Mouse (Mus musculus) CH12.LX (cell line): ENCODE data around the gene Pbx1. TPM values are rescaled to one million over a fixed set of nuclear protein-coding genes. Genes with fewer than 3 reads are reported as not detected.

Experiments
- DNase-seq: peaks from one replicate; pipeline ENCODE4 v3.0.0-alpha.2; 2013; ENCODE audit errors: extremely low read depth
- H3K27ac ChIP-seq: 2 replicates; pipeline ENCODE4 v1.5.1; 2012; ENCODE audit warnings: low read depth, mild to moderate bottlenecking, control low read depth, moderate library complexity; ENCODE audit not compliant: insufficient read depth
- H3K27me3 ChIP-seq: replicated peaks from 2 replicates; pipeline ENCODE3; 2012; ENCODE audit warnings: inconsistent platforms
- H3K36me3 ChIP-seq, 2 experiments: replicated peaks in 1 of 2; 2 replicates each; pipeline versions ENCODE3 to v1.6.1; 2012; ENCODE audit warnings: inconsistent platforms in 1 of 2, low read length in 1 of 2, mild to moderate bottlenecking in 1 of 2, mixed read lengths in 1 of 2, moderate library complexity in 1 of 2; ENCODE audit not compliant: control insufficient read depth in 1 of 2, insufficient read depth in 1 of 2
- H3K4me1 ChIP-seq, 2 experiments: 2 replicates each; pipeline ENCODE4 v1.6.1; 2012; ENCODE audit warnings: inconsistent platforms in 1 of 2, moderate library complexity in 1 of 2; ENCODE audit not compliant: insufficient read depth in 2 of 2, control insufficient read depth in 1 of 2
- H3K4me2 ChIP-seq: 2 replicates; pipeline ENCODE4 v1.6.1; 2012; ENCODE audit warnings: low read depth, mild to moderate bottlenecking, control low read depth; ENCODE audit not compliant: poor library complexity, insufficient read depth, severe bottlenecking
- H3K4me3 ChIP-seq, 3 experiments: fragments of 150-350 bp in 1 of 3; sonication (generic) in 1 of 3; replicated peaks in 1 of 3; 2 replicates each; pipeline versions ENCODE3 to v1.5.1; 2011 to 2012; ENCODE audit warnings: low read depth in 2 of 3, low read length in 2 of 3, mild to moderate bottlenecking in 2 of 3, moderate library complexity in 2 of 3, control low read depth in 1 of 3, improper control_type of control experiment in 1 of 3, inconsistent platforms in 1 of 3, mixed read lengths in 1 of 3; ENCODE audit not compliant: poor library complexity in 1 of 3
- H3K79me2 ChIP-seq: replicated peaks from 2 replicates; pipeline ENCODE4 v1.6.1; 2012; ENCODE audit warnings: mild to moderate bottlenecking, moderate library complexity; ENCODE audit not compliant: control insufficient read depth, poor library complexity, insufficient read depth, severe bottlenecking; ENCODE audit errors: extremely low read depth
- H3K9ac ChIP-seq: 2 replicates; pipeline ENCODE4 v1.6.1; 2012; ENCODE audit warnings: low read depth, mild to moderate bottlenecking, control low read depth, moderate library complexity; ENCODE audit not compliant: insufficient read depth
- H3K9me3 ChIP-seq: replicated peaks from 2 replicates; pipeline ENCODE3; 2012; ENCODE audit warnings: low read length, inconsistent platforms, mixed read lengths
- BHLHE40 ChIP-seq: IDR thresholded peaks from 2 replicates; pipeline ENCODE4 v1.6.1; 2011; ENCODE audit warnings: mild to moderate bottlenecking, low read depth, low read length, improper control_type of control experiment
- CHD1 ChIP-seq: IDR thresholded peaks from 2 replicates; pipeline ENCODE4 v1.6.1; 2012; ENCODE audit warnings: low read depth, low read length, improper control_type of control experiment, inconsistent platforms
- CHD2 ChIP-seq: IDR thresholded peaks from 2 replicates; pipeline ENCODE4 v1.6.1; 2011; ENCODE audit warnings: low read length, improper control_type of control experiment
- CTCF ChIP-seq, 2 experiments: IDR thresholded peaks in 1 of 2; conservative IDR thresholded peaks in 1 of 2; 2 replicates each; pipeline ENCODE4 v1.5.1; 2011 to 2012; ENCODE audit warnings: low read depth in 2 of 2, low read length in 2 of 2, improper control_type of control experiment in 1 of 2, inconsistent platforms in 1 of 2, mild to moderate bottlenecking in 1 of 2, moderate library complexity in 1 of 2
- E2F4 ChIP-seq: IDR thresholded peaks from 2 replicates; pipeline ENCODE4 v1.6.1; 2011; ENCODE audit warnings: low read depth, low read length, improper control_type of control experiment; ENCODE audit not compliant: insufficient replicate concordance
- ELF1 ChIP-seq: IDR thresholded peaks from 2 replicates; pipeline ENCODE4 v1.6.1; 2014; ENCODE audit warnings: low read depth, mild to moderate bottlenecking, inconsistent platforms, low read length, improper control_type of control experiment
- GABPA ChIP-seq: IDR thresholded peaks from 2 replicates; pipeline ENCODE4 v1.6.1; 2012; ENCODE audit warnings: low read depth, low read length, improper control_type of control experiment, inconsistent platforms; ENCODE audit not compliant: insufficient replicate concordance
- IRF4 ChIP-seq: IDR thresholded peaks from 2 replicates; pipeline ENCODE4 v1.6.1; 2014; ENCODE audit warnings: low read depth, mild to moderate bottlenecking, inconsistent platforms, low read length, improper control_type of control experiment
- MAX ChIP-seq: IDR thresholded peaks from 2 replicates; pipeline ENCODE4 v1.6.1; 2011; ENCODE audit warnings: low read length, improper control_type of control experiment
- MAZ ChIP-seq: IDR thresholded peaks from 2 replicates; pipeline ENCODE4 v1.6.1; 2012; ENCODE audit warnings: low read depth, mild to moderate bottlenecking, inconsistent platforms, low read length, improper control_type of control experiment, moderate library complexity
- MXI1 ChIP-seq: IDR thresholded peaks from 2 replicates; pipeline ENCODE4 v1.6.1; 2011; ENCODE audit warnings: mild to moderate bottlenecking, low read depth, low read length, improper control_type of control experiment
- MYC ChIP-seq: IDR thresholded peaks from 2 replicates; pipeline ENCODE4 v1.6.1; 2011; ENCODE audit warnings: low read depth, mild to moderate bottlenecking, improper control_type of control experiment, low read length
- NRF1 ChIP-seq: IDR thresholded peaks from 2 replicates; pipeline ENCODE4 v1.6.1; 2014; ENCODE audit warnings: low read depth, mild to moderate bottlenecking, inconsistent platforms, low read length, improper control_type of control experiment, moderate library complexity
- PAX5 ChIP-seq: IDR thresholded peaks from 2 replicates; pipeline ENCODE4 v1.6.1; 2012; ENCODE audit warnings: low read length, inconsistent platforms, mixed read lengths
- POLR2A ChIP-seq: IDR thresholded peaks from 2 replicates; pipeline ENCODE4 v1.6.1; 2011; ENCODE audit warnings: low read depth, mild to moderate bottlenecking, improper control_type of control experiment, low read length
- RAD21 ChIP-seq: IDR thresholded peaks from 2 replicates; pipeline ENCODE4 v1.6.1; 2011; ENCODE audit warnings: low read depth, mild to moderate bottlenecking, low read length, improper control_type of control experiment, moderate library complexity
- RCOR1 ChIP-seq: conservative IDR thresholded peaks from 2 replicates; pipeline ENCODE4 v1.6.1; 2012; ENCODE audit warnings: low read depth, mild to moderate bottlenecking, inconsistent platforms, low read length, improper control_type of control experiment
- UBTF ChIP-seq: IDR thresholded peaks from 2 replicates; pipeline ENCODE4 v1.6.1; 2012; ENCODE audit warnings: low read depth, mild to moderate bottlenecking, inconsistent platforms, low read length, improper control_type of control experiment, moderate library complexity
- USF2 ChIP-seq: conservative IDR thresholded peaks from 2 replicates; pipeline ENCODE4 v1.6.1; 2011; ENCODE audit warnings: low read depth, low read length, improper control_type of control experiment
- ZKSCAN1 ChIP-seq: IDR thresholded peaks from 2 replicates; pipeline ENCODE4 v1.6.1; 2012; ENCODE audit warnings: low read depth, inconsistent platforms, low read length, improper control_type of control experiment, borderline replicate concordance
- ZNF384 ChIP-seq: IDR thresholded peaks from 2 replicates; pipeline ENCODE4 v1.6.1; 2012; ENCODE audit warnings: low read depth, low read length, improper control_type of control experiment, inconsistent platforms
- dilution Hi-C: fragments of 300-500 bp; cut with MboI; formaldehyde crosslinking; loops from 2 replicates; pipeline ENCODE4 v1.14.3; 2020; ENCODE audit warnings: low sequenced_read_pairs; ENCODE audit not compliant: extremely low pct_unique_long_range_greater_than_20kb, extremely low pct_ligation_motif_present
- in situ Hi-C: fragments of 300-500 bp; cut with MboI; formaldehyde crosslinking; loops from 3 replicates; pipeline ENCODE4 v1.14.3; 2019; ENCODE audit warnings: low sequenced_read_pairs, low pct_ligation_motif_present, low pct_unique_long_range_greater_than_20kb, mixed read lengths
- polyA plus RNA-seq: library from polyadenylated mRNA; unstranded; fragments of >175 nt; gene quantifications from 2 replicates; pipeline ENCODE4 v1.2.1, GENCODE M21; 2012; ENCODE audit warnings: low read depth; ENCODE audit not compliant: insufficient read length
- total RNA-seq, 2 experiments: library from RNA; depleted of rRNA; stranded (reverse); fragments of 300-350 nt in 1 of 2; fragments of >200 nt in 1 of 2; gene quantifications; 2 replicates each; pipeline ENCODE4 v1.2.3; 2012 to 2014

Gene Pbx1
- total and polyA plus RNA-seq, 3 experiments, result not detected

DNA sequence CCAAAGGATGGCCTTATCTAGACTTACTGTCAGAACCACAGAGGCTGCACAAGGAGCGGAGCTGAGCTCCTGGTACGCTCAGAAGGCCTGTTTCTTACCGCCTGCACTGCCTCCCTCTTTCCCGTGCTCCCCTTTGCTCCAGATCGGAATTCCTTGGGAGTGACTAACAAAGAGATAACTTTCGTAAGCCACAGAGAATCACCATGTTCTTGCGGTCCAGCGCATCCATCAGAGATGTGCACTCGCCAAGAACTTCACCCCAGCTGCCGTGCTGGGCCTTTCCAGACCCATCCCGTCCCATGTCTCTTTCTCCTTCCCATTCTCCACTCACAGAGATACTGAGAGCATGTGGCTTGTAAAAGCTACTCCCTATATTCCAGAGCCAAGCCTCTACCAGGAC, 197.7 kb downstream of the Pbx1 start:
- H3K27me3 ChIP-seq, result no peaks in the 10 kb centered on the region
- dilution Hi-C loops, result no loop called here
- no peak overlapping the region for H3K4me2 ChIP-seq
- no peak for TF ChIP-seq CHD2
- no peak for TF ChIP-seq RAD21
- TF ChIP-seq POLR2A, result no peak
- no peak for TF ChIP-seq MXI1
- no peak for TF ChIP-seq ZKSCAN1
- no peak for TF ChIP-seq NRF1
- TF ChIP-seq E2F4, result no peak
- no peak for TF ChIP-seq CHD1
- H3K9ac ChIP-seq, result no peak overlapping the region
- no peaks in the 10 kb centered on the region for H3K36me3 ChIP-seq
- H3K79me2 ChIP-seq, result no peaks in the 10 kb centered on the region
- H3K4me1 ChIP-seq, result no peaks in the 10 kb centered on the region
- H3K4me3 ChIP-seq, result peak overlapping the region in 1 of 3 experiments; percentile 11
- no peak overlapping the region for H3K27ac ChIP-seq
- in situ Hi-C loops, result no loop called here
- no peak for DNase-seq
- H3K9me3 ChIP-seq, result peaks cover 84% of the 10 kb centered on the region

DNA sequence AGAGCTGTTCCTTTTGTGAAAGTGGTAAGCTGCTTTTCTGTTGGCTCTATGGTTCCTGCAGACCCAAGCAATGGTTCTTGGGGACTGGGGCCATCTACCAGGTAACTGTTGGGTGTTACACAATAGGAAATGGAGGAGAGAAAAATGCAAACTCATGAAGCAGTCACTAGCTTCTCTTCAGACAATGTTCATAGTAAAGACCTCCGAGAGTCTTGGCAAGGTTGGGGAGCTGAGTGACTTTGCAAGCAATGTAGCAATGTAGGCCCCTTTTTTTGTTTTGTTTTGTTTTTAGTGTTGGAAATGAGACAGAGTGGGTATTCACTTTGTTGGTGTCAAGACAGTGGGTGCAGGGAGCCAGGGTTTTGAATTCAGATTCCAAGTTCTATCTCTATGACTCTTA, 198.9 kb downstream of the Pbx1 start:
- Histone ChIP-seq H3K9me3 (peaks cover 84% of the 10 kb centered on the region), H3K27ac (no peak overlapping the region), H3K9ac (no peak overlapping the region), H3K27me3 (no peaks in the 10 kb centered on the region), H3K79me2 (no peaks in the 10 kb centered on the region), H3K36me3 (no peaks in the 10 kb centered on the region), H3K4me1 (no peaks in the 10 kb centered on the region), H3K4me2 (no peak overlapping the region), H3K4me3 (no peak overlapping the region)
- dilution Hi-C loops (no loop called here), in situ Hi-C loops (no loop called here)
- DNase-seq, result no peak
- TF ChIP-seq CTCF (conservative IDR thresholded peaks at IDR 0.05 in 1 of 2, IDR thresholded peaks at IDR 0.05 in 1 of 2; ENCODE audit: low read depth in 2 of 2, low read length in 2 of 2), result no peak
- TF ChIP-seq NRF1, result no peak
- no peak for TF ChIP-seq E2F4
- TF ChIP-seq BHLHE40, result no peak
- no peak for TF ChIP-seq GABPA
- no peak for TF ChIP-seq MAZ
- TF ChIP-seq ZKSCAN1, result no peak
- TF ChIP-seq RCOR1, result no peak
- no peak for TF ChIP-seq MAX
- TF ChIP-seq ELF1, result no peak
- TF ChIP-seq USF2, result no peak
- no peak for TF ChIP-seq UBTF
- TF ChIP-seq MXI1, result no peak
- TF ChIP-seq MYC, result no peak
- no peak for TF ChIP-seq ZNF384
- no peak for TF ChIP-seq IRF4
- no peak for TF ChIP-seq PAX5
